Mouse (Mus musculus) heart, embryonic 11.5 days (tissue): Measurements from ENCODE around the gene Fam120c. TPM values are rescaled to one million over a fixed set of nuclear protein-coding genes. Genes with fewer than 3 reads are reported as not detected.

Experiments used
- ATAC-seq: fragments of 200-750 bp; cut with Nextera tagmentation; replicated peaks from 2 replicates; pipeline ENCODE4 v1.8.0; 2017; ENCODE audit warnings: moderate library complexity; ENCODE audit not compliant: insufficient number of reproducible peaks, low FRiP score, low TSS enrichment
- H3K27ac ChIP-seq: fragments of 300-500 bp; sonication (generic); 2 replicates; pipeline ENCODE4 v1.5.1; 2014; ENCODE audit warnings: mild to moderate bottlenecking, low read depth, low read length
- H3K27me3 ChIP-seq: fragments of 300-500 bp; sonication (generic); 2 replicates; pipeline ENCODE4 v1.6.1; 2014; ENCODE audit warnings: mild to moderate bottlenecking, low read length, mixed read lengths; ENCODE audit not compliant: control insufficient read depth, insufficient read depth
- H3K36me3 ChIP-seq: fragments of 300-500 bp; sonication (generic); 2 replicates; pipeline ENCODE4 v1.6.1; 2014; ENCODE audit warnings: mild to moderate bottlenecking, low read length, moderate library complexity, mixed read lengths; ENCODE audit not compliant: control insufficient read depth, insufficient read depth
- H3K4me1 ChIP-seq: fragments of 300-500 bp; sonication (generic); 2 replicates; pipeline ENCODE4 v1.6.1; 2014; ENCODE audit warnings: low read length; ENCODE audit not compliant: control insufficient read depth, insufficient read depth
- H3K4me2 ChIP-seq: fragments of 300-500 bp; sonication (generic); 2 replicates; pipeline ENCODE4 v1.6.1; 2014; ENCODE audit warnings: mild to moderate bottlenecking, moderate library complexity
- H3K4me3 ChIP-seq: fragments of 300-500 bp; sonication (generic); 2 replicates; pipeline ENCODE4 v1.5.1; 2014; ENCODE audit warnings: low read depth, low read length
- H3K9ac ChIP-seq: fragments of 300-500 bp; sonication (generic); 2 replicates; pipeline ENCODE4 v1.6.1; 2014; ENCODE audit warnings: mild to moderate bottlenecking, low read depth, low read length, moderate library complexity
- H3K9me3 ChIP-seq: fragments of 300-500 bp; sonication (generic); replicated peaks from 2 replicates; pipeline ENCODE4 v1.6.1; 2016; ENCODE audit warnings: low read length; ENCODE audit not compliant: control insufficient read depth
- WGBS: fragments of 180-500 bp; shearing (Covaris S2); extraction: QIAGEN DNeasy Blood & Tissue Kit; methylation state at CpG from one replicate; pipeline ENCODE4 v1.1.7; 2014; ENCODE audit not compliant: insufficient replicate concordance; 5-methylcytosine and 5-hydroxymethylcytosine counted together
- polyA plus RNA-seq: library from polyadenylated mRNA; unstranded; fragments of >200 nt; fragmentation: Nextera tagmentation; extraction: Ambion mirVana; gene quantifications from 2 replicates; pipeline ENCODE4 v1.2.1, GENCODE M21; 2014

Fam120c gene
- polyA plus RNA-seq, result 4.1 and 4.3 TPM in 2 replicates

GRCm38 (mm10) chrX:151343761-151344500, at the start of gene Fam120c:
TSS of gene Fam120c (plus strand) at chrX:151344175.
- peak within 1 kb of the TSS; percentile 73 for H3K4me2 ChIP-seq
- H3K9ac ChIP-seq, result peak within 1 kb of the TSS; percentile 71
- no peaks in the 10 kb centered on the region for H3K9me3 ChIP-seq
- WGBS, result 14% methylated on average over 48 of the region's 56 CpGs
- no peaks in the 10 kb centered on the region for H3K4me1 ChIP-seq
- H3K27me3 ChIP-seq, result peaks cover 10% of the 10 kb centered on the region; the same call in 1 of the 2 replicates
- H3K4me3 ChIP-seq, result peak within 1 kb of the TSS; percentile 73
- H3K27ac ChIP-seq, result peak within 1 kb of the TSS; percentile 76; the same call in 1 of the 2 replicates
- ATAC-seq, result peak; percentile 90
- H3K36me3 ChIP-seq, result no peaks in the 10 kb centered on the region

GRCm38 (mm10) chrX:151298329-151298728, 45.6 kb upstream of the Fam120c start:
- H3K27me3 ChIP-seq, result no peaks in the 10 kb centered on the region
- no peak overlapping the region for H3K9ac ChIP-seq
- no peaks in the 10 kb centered on the region for H3K4me1 ChIP-seq
- H3K4me3 ChIP-seq, result no peak overlapping the region
- no peaks in the 10 kb centered on the region for H3K36me3 ChIP-seq
- ATAC-seq, result no peak
- H3K9me3 ChIP-seq, result no peaks in the 10 kb centered on the region
- no peak overlapping the region for H3K4me2 ChIP-seq
- no peak overlapping the region for H3K27ac ChIP-seq

- no peaks in the 10 kb centered on the region for H3K9me3 ChIP-seq
- no peak overlapping the region for H3K4me2 ChIP-seq
- H3K27ac ChIP-seq, result no peak overlapping the region
- no peaks in the 10 kb centered on the region for H3K36me3 ChIP-seq
- ATAC-seq, result no peak
- H3K9ac ChIP-seq, result no peak overlapping the region
- no peak overlapping the region for H3K4me3 ChIP-seq
- H3K27me3 ChIP-seq, result no peaks in the 10 kb centered on the region
- WGBS, result 69% methylated on average over 4 of the region's 4 CpGs
- no peaks in the 10 kb centered on the region for H3K4me1 ChIP-seq
Measured at GRCm38 (mm10) chrX:151313732-151314131, 30.2 kb upstream of the Fam120c start.

GRCm38 (mm10) chrX:151333615-151334014, 10.4 kb upstream of the Fam120c start:
- Histone ChIP-seq H3K4me3 (no peak overlapping the region), H3K27me3 (no peaks in the 10 kb centered on the region), H3K4me1 (no peaks in the 10 kb centered on the region), H3K36me3 (no peaks in the 10 kb centered on the region), H3K9ac (no peak overlapping the region), H3K9me3 (no peaks in the 10 kb centered on the region; the same call in 1 of the 2 replicates), H3K4me2 (no peak overlapping the region), H3K27ac (no peak overlapping the region)
- no peak for ATAC-seq
- WGBS, result 71% methylated on average over 2 of the region's 2 CpGs

- Histone ChIP-seq H3K27me3 (0 out of 2 replicates have a peak, but pooled peaks cover 3% of the 10 kb centered on the region), H3K9ac (no peak overlapping the region), H3K4me2 (no peak overlapping the region), H3K36me3 (no peaks in the 10 kb centered on the region), H3K4me1 (no peaks in the 10 kb centered on the region), H3K9me3 (no peaks in the 10 kb centered on the region), H3K4me3 (no peak overlapping the region), H3K27ac (0 out of 2 replicates have a peak overlapping the region, but pooled peaks have one; percentile 15)
- WGBS, result 41% methylated on average over 4 of the region's 4 CpGs
- ATAC-seq, result 0 out of 2 replicates have a peak, but pooled peaks have one; percentile 42
Measured at GRCm38 (mm10) chrX:151337804-151338203, 6.2 kb upstream of the Fam120c start.

GRCm38 (mm10) chrX:151344501-151344984, 568 bp downstream of the Fam120c start:
- WGBS, result 16% methylated on average over 29 of the region's 33 CpGs
- Histone ChIP-seq H3K27me3 (peaks cover 10% of the 10 kb centered on the region; the same call in 1 of the 2 replicates), H3K4me3 (peak overlapping the region; percentile 73), H3K4me1 (no peaks in the 10 kb centered on the region), H3K27ac (0 out of 2 replicates have a peak overlapping the region, but pooled peaks have one; percentile 76), H3K36me3 (no peaks in the 10 kb centered on the region), H3K4me2 (peak overlapping the region; percentile 73), H3K9ac (peak overlapping the region; percentile 71), H3K9me3 (no peaks in the 10 kb centered on the region)
- ATAC-seq, result peak; percentile 65

GRCm38 (mm10) chrX:151345333-151346125, 1.6 kb downstream of the Fam120c start:
- H3K4me3 ChIP-seq, result peak overlapping the region; percentile 73
- no peak overlapping the region for H3K9ac ChIP-seq
- peak overlapping the region; percentile 73 for H3K4me2 ChIP-seq
- no peaks in the 10 kb centered on the region for H3K4me1 ChIP-seq
- H3K27me3 ChIP-seq, result peaks cover 10% of the 10 kb centered on the region; the same call in 1 of the 2 replicates
- no peaks in the 10 kb centered on the region for H3K9me3 ChIP-seq
- no peak for ATAC-seq
- WGBS, result 37% methylated on average over 11 of the region's 11 CpGs
- H3K36me3 ChIP-seq, result no peaks in the 10 kb centered on the region
- H3K27ac ChIP-seq, result no peak overlapping the region

- Histone ChIP-seq H3K27me3 (peaks cover 7% of the 10 kb centered on the region; the same call in 1 of the 2 replicates), H3K27ac (no peak overlapping the region), H3K9me3 (no peaks in the 10 kb centered on the region), H3K9ac (no peak overlapping the region), H3K36me3 (no peaks in the 10 kb centered on the region), H3K4me2 (no peak overlapping the region), H3K4me1 (no peaks in the 10 kb centered on the region), H3K4me3 (no peak overlapping the region)
- ATAC-seq, result no peak
Measured at GRCm38 (mm10) chrX:151347278-151347677, 3.3 kb downstream of the Fam120c start.
